In genomic region chr3:133094305-133094704, GRCm38 (mm10) we compare ENCODE assay signal across 23 mouse cellular contexts.
"Had no signal": no experiment of that assay in that cellular context is flagged by ENCODE, and none has a peak within 500 bp of the region (broad histone marks: within the 10 kb centered on the region; RNA-seq: fewer than 3 reads in every experiment).

No protein-coding gene starts in this region.

- H3K27me3 ChIP-seq: heart, embryonic 12.5 days; hindbrain, embryonic 12.5 days; limb, embryonic 13.5 days; limb, embryonic 15.5 days had no signal

- H3K4me2 ChIP-seq: heart, embryonic 12.5 days; hindbrain, embryonic 12.5 days; hindbrain, embryonic 14.5 days; limb, embryonic 13.5 days; limb, embryonic 15.5 days had no signal

- H3K4me1 ChIP-seq: heart, embryonic 10.5 days had no signal

- H3K27ac ChIP-seq: gastrocnemius, adult 2 months; heart, embryonic 10.5 days; hindbrain, embryonic 10.5 days; hindbrain, embryonic 12.5 days; hindbrain, embryonic 14.5 days; layer of hippocampus, adult 2 months; left cerebral cortex, adult 2 months; limb, embryonic 13.5 days; limb, embryonic 15.5 days had no signal

- H3K9me3 ChIP-seq: heart, embryonic 10.5 days; heart, embryonic 12.5 days; hindbrain, embryonic 10.5 days; hindbrain, embryonic 12.5 days; limb, embryonic 13.5 days; limb, embryonic 15.5 days had no signal

- ATAC-seq: hindbrain, embryonic 16.5 days; inflammation-experienced regulatory T-cells, adult 6 months; intestine, embryonic 16.5 days had no signal

- DNase-seq: gastrocnemius, adult 2 months; gastrocnemius, postnatal 10 days; gastrocnemius, postnatal 25 days; heart, adult 18-20 months; heart, postnatal 10 days; heart, postnatal 4 days; kidney, adult 18-20 months; kidney, adult 8-10 months; kidney, postnatal 10 days; kidney, postnatal 25 days; kidney, postnatal 4 days had no signal

- H3K4me3 ChIP-seq: gastrocnemius, adult 2 months; heart, embryonic 10.5 days; heart, embryonic 12.5 days; hindbrain, embryonic 10.5 days; hindbrain, embryonic 12.5 days; layer of hippocampus, adult 2 months; left cerebral cortex, adult 2 months; limb, embryonic 13.5 days; limb, embryonic 15.5 days had no signal

- H3K9ac ChIP-seq: heart, embryonic 12.5 days; hindbrain, embryonic 12.5 days; hindbrain, embryonic 14.5 days; limb, embryonic 13.5 days; limb, embryonic 15.5 days had no signal
